Mouse (Mus musculus): ENCODE measurements around the gene Ric8b.

Gene Ric8b

GRCm38 (mm10) chr10:84916810-84917730 lies at the start of gene Ric8b:
Gene Ric8b, plus strand, starts transcription at chr10:84917616.
- DNase-seq (ENCODE audit: low spot score): peak; percentile 92

GRCm38 (mm10) chr10:84871285-84871684 lies 46.1 kb upstream of the Ric8b start:
- no peak for DNase-seq (ENCODE audit: low spot score)

- no peak for DNase-seq (ENCODE audit: low spot score)
Observed at GRCm38 (mm10) chr10:84871921-84872320, 45.5 kb upstream of the Ric8b start.

- no peak for DNase-seq (ENCODE audit: low spot score)
Observed at GRCm38 (mm10) chr10:84879823-84880571, 37.4 kb upstream of the Ric8b start.

GRCm38 (mm10) chr10:84882528-84882927 lies 34.9 kb upstream of the Ric8b start:
- DNase-seq (ENCODE audit: low spot score): no peak

- no peak for DNase-seq (ENCODE audit: low spot score)
Observed at GRCm38 (mm10) chr10:84885341-84885884, 32.0 kb upstream of the Ric8b start.

GRCm38 (mm10) chr10:84886221-84886627 lies 31.2 kb upstream of the Ric8b start:
- no peak for DNase-seq (ENCODE audit: low spot score)

- no peak for DNase-seq (ENCODE audit: low spot score)
Observed at GRCm38 (mm10) chr10:84886785-84887184, 30.6 kb upstream of the Ric8b start.

- DNase-seq (ENCODE audit: low spot score): no peak
Observed at GRCm38 (mm10) chr10:84889096-84889846, 28.1 kb upstream of the Ric8b start.

GRCm38 (mm10) chr10:84895810-84896358 lies 21.5 kb upstream of the Ric8b start:
- no peak for DNase-seq (ENCODE audit: low spot score)

GRCm38 (mm10) chr10:84896941-84897930 lies 20.2 kb upstream of the Ric8b start:
- no peak for DNase-seq (ENCODE audit: low spot score)

- DNase-seq (ENCODE audit: low spot score): no peak
Observed at GRCm38 (mm10) chr10:84898144-84898979, 19.1 kb upstream of the Ric8b start.

- no peak for DNase-seq (ENCODE audit: low spot score)
Observed at GRCm38 (mm10) chr10:84901676-84902075, 15.7 kb upstream of the Ric8b start.

- no peak for DNase-seq (ENCODE audit: low spot score)
Observed at GRCm38 (mm10) chr10:84902213-84902612, 15.2 kb upstream of the Ric8b start.

- DNase-seq (ENCODE audit: low spot score): no peak
Observed at GRCm38 (mm10) chr10:84903307-84903706, 14.1 kb upstream of the Ric8b start.

- DNase-seq (ENCODE audit: low spot score): no peak
Observed at GRCm38 (mm10) chr10:84903742-84904141, 13.7 kb upstream of the Ric8b start.

GRCm38 (mm10) chr10:84906895-84907294 lies 10.5 kb upstream of the Ric8b start:
- no peak for DNase-seq (ENCODE audit: low spot score)

GRCm38 (mm10) chr10:84908006-84908405 lies 9.4 kb upstream of the Ric8b start:
- DNase-seq (ENCODE audit: low spot score): no peak

GRCm38 (mm10) chr10:84908471-84908870 lies 8.9 kb upstream of the Ric8b start:
- DNase-seq (ENCODE audit: low spot score): no peak
